Mouse (Mus musculus): ENCODE measurements at regions not wholly inside any gene's neighbourhood (a gene's known extent, or its start where the extent isn't known, plus 50 kb on each side); places are given as distances from the start of the nearest gene placed in this dataset.

DNA sequence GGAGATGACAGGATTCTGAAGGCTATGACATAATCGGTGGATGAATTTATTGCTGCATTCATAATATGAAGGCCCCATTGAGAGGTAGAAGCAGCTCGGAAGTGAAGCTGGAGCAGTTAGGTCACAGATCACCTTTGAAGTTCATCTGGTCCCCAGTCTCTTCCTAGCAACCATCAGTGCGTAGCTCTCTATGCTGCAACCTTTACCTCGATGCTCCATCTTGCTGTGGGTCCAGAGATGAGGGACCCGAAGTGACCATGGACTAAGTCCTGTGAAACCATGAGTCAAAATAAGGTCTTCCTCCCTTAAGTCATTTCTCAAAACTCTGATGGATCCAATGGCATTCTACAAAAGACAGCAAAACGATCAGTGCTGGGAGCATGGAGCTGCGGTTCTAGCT is 196.2 kb downstream of the 3100002H09Rik start:
- Histone ChIP-seq H3K4me1 (ENCODE audit: control insufficient read depth, insufficient read depth, low read length) (no peaks in the 10 kb centered on the region), H3K27ac (ENCODE audit: insufficient read depth, low read depth, low read length) (no peak overlapping the region), H3K4me3 (ENCODE audit: insufficient read depth, low read depth, low read length) (no peak overlapping the region)
- TF ChIP-seq CTCF (IDR thresholded peaks at IDR 0.05; ENCODE audit: insufficient read depth, low read depth, low read length) (no peak), POLR2A (IDR thresholded peaks at IDR 0.05; ENCODE audit: insufficient read depth, low read depth, low read length) (no peak)
- 95% methylated on average over 7 of the region's 7 CpGs for WGBS

- no peaks in the 10 kb centered on the region for H3K4me1 ChIP-seq (ENCODE audit: control insufficient read depth, insufficient read depth, low read length)
- TF ChIP-seq POLR2A (IDR thresholded peaks at IDR 0.05; ENCODE audit: insufficient read depth, low read depth, low read length) (no peak), CTCF (IDR thresholded peaks at IDR 0.05; ENCODE audit: insufficient read depth, low read depth, low read length) (no peak)
- WGBS, result 91% methylated on average over 1 of the region's 1 CpGs
- no peak overlapping the region for H3K27ac ChIP-seq (ENCODE audit: insufficient read depth, low read depth, low read length)
- H3K4me3 ChIP-seq (ENCODE audit: insufficient read depth, low read depth, low read length), result no peak overlapping the region
Observed at GRCm38 (mm10) chr4:124409279-124409678, 201.3 kb downstream of the 3100002H09Rik start.

- peaks cover 21% of the 10 kb centered on the region for H3K4me1 ChIP-seq (ENCODE audit: control insufficient read depth, insufficient read depth, low read length)
- 19% methylated on average over 8 of the region's 8 CpGs for whole genome bisulfite sequencing
- H3K4me3 ChIP-seq (ENCODE audit: insufficient read depth, low read depth, low read length), result no peak overlapping the region
- TF ChIP-seq POLR2A (IDR thresholded peaks at IDR 0.05; ENCODE audit: insufficient read depth, low read depth, low read length) (no peak), CTCF (IDR thresholded peaks at IDR 0.05; ENCODE audit: insufficient read depth, low read depth, low read length) (no peak)
- no peak overlapping the region for H3K27ac ChIP-seq (ENCODE audit: insufficient read depth, low read depth, low read length)
Observed at GRCm38 (mm10) chr4:124402075-124402474, 208.5 kb downstream of the 3100002H09Rik start.

- Histone ChIP-seq H3K27ac (ENCODE audit: insufficient read depth, low read depth, low read length) (no peak overlapping the region), H3K4me3 (ENCODE audit: insufficient read depth, low read depth, low read length) (no peak overlapping the region), H3K4me1 (ENCODE audit: control insufficient read depth, insufficient read depth, low read length) (peaks cover 24% of the 10 kb centered on the region)
- no peak for TF ChIP-seq POLR2A (IDR thresholded peaks at IDR 0.05; ENCODE audit: insufficient read depth, low read depth, low read length)
- no peak for TF ChIP-seq CTCF (IDR thresholded peaks at IDR 0.05; ENCODE audit: insufficient read depth, low read depth, low read length)
- 29% methylated on average over 8 of the region's 8 CpGs for WGBS
Observed at GRCm38 (mm10) chr4:124400741-124401140, 209.9 kb downstream of the 3100002H09Rik start.

- no peak for TF ChIP-seq POLR2A (IDR thresholded peaks at IDR 0.05; ENCODE audit: insufficient read depth, low read depth, low read length)
- TF ChIP-seq CTCF (IDR thresholded peaks at IDR 0.05; ENCODE audit: insufficient read depth, low read depth, low read length), result no peak
- no peak overlapping the region for H3K27ac ChIP-seq (ENCODE audit: insufficient read depth, low read depth, low read length)
- WGBS, result 62% methylated on average over 6 of the region's 6 CpGs
Observed at GRCm38 (mm10) chr4:124400136-124400675, 210.4 kb downstream of the 3100002H09Rik start.

GRCm38 (mm10) chr4:124398354-124398753 is 212.2 kb downstream of the 3100002H09Rik start:
- no peak for TF ChIP-seq CTCF (IDR thresholded peaks at IDR 0.05; ENCODE audit: insufficient read depth, low read depth, low read length)
- no peak for TF ChIP-seq POLR2A (IDR thresholded peaks at IDR 0.05; ENCODE audit: insufficient read depth, low read depth, low read length)
- WGBS, result 51% methylated on average over 9 of the region's 9 CpGs
- Histone ChIP-seq H3K27ac (ENCODE audit: insufficient read depth, low read depth, low read length) (no peak overlapping the region), H3K4me3 (ENCODE audit: insufficient read depth, low read depth, low read length) (no peak overlapping the region), H3K4me1 (ENCODE audit: control insufficient read depth, insufficient read depth, low read length) (peaks cover 26% of the 10 kb centered on the region)

More at GRCm38 (mm10) chr4:124400136-124400675, 210.4 kb downstream of the 3100002H09Rik start:
- Histone ChIP-seq H3K4me3 (ENCODE audit: insufficient read depth, low read depth, low read length) (no peak overlapping the region), H3K4me1 (ENCODE audit: control insufficient read depth, insufficient read depth, low read length) (peaks cover 26% of the 10 kb centered on the region)

DNA sequence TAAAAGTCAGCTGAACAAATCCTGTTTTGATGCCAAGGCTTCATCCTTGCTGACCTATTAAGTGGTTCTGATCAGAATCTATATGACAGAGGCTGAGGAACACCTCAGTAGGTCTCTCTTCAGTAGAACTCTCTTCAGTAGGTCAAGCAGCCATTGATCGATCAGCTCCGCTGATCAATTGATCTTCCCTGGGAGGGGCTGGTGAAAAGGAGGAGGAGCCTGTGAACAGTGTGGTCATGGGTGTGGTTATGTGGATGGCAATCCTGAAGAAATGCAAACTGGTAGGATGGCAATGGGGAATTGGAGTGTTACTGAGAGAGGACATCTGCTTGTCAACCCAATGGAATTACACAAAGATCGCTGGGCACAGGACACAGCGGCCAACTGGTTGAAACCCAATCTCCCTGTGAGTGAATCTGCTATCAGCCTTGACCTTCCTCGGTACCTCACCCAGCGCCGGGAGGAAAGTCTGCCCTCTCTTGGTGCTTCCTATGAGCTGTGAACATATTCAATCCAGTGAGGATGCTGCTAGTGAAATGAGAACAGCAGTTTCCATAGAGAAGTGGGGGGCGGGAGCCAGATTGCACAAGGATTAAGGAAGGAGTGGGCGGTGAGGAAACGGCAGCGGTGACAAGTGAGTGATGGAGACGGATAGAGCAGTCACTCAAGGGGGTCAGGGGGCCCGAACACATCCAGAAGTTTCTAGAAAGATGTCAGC is 213.9 kb downstream of the 3100002H09Rik start:
- 70% methylated on average over 13 of the region's 13 CpGs for WGBS
- TF ChIP-seq CTCF (IDR thresholded peaks at IDR 0.05; ENCODE audit: insufficient read depth, low read depth, low read length), result no peak
- TF ChIP-seq POLR2A (IDR thresholded peaks at IDR 0.05; ENCODE audit: insufficient read depth, low read depth, low read length), result no peak
- H3K4me1 ChIP-seq (ENCODE audit: control insufficient read depth, insufficient read depth, low read length), result peaks cover 23% of the 10 kb centered on the region
- no peak overlapping the region for H3K4me3 ChIP-seq (ENCODE audit: insufficient read depth, low read depth, low read length)
- H3K27ac ChIP-seq (ENCODE audit: insufficient read depth, low read depth, low read length), result no peak overlapping the region

GRCm38 (mm10) chr4:124395966-124396395 is 214.6 kb downstream of the 3100002H09Rik start:
- WGBS, result 51% methylated on average over 7 of the region's 7 CpGs
- H3K4me3 ChIP-seq (ENCODE audit: insufficient read depth, low read depth, low read length), result no peak overlapping the region
- H3K27ac ChIP-seq (ENCODE audit: insufficient read depth, low read depth, low read length), result no peak overlapping the region
- H3K4me1 ChIP-seq (ENCODE audit: control insufficient read depth, insufficient read depth, low read length), result peaks cover 17% of the 10 kb centered on the region
- TF ChIP-seq POLR2A (IDR thresholded peaks at IDR 0.05; ENCODE audit: insufficient read depth, low read depth, low read length) (no peak), CTCF (IDR thresholded peaks at IDR 0.05; ENCODE audit: insufficient read depth, low read depth, low read length) (no peak)

All from olfactory bulb, adult 2 months (tissue).